Mouse (Mus musculus): ENCODE measurements around the gene I0C0044D17Rik. TPM values are rescaled to one million over a fixed set of nuclear protein-coding genes. Genes with fewer than 3 reads are reported as not detected.
A peak's percentile ranks its signal among the peaks of the same experiment; 100 is the strongest.

Gene I0C0044D17Rik
- polyA plus RNA-seq, 1 experiment from 2014 or later = not detected

DNA sequence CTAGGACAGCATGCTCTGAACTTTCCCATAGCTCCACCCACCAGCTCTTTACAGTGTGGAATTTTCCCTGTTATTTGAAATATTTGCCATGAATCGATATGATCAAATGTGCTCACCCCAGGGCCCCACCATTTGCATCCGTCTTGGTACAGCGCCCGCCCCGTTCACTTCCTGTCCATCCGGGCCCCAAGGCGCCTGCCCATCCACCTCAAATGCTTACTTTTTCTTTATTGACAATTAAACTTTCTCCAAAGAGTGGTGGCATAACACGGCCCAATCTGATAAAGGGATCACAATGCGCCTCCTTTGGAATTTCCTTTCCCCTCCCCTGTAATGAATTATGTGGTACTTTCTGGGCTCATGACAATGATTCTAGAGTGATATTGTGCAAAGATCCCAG lies 17.3 kb downstream of the I0C0044D17Rik start:
- H3K36me3 ChIP-seq (ENCODE audit: control insufficient read depth, insufficient read depth, low read length) = no peaks in the 10 kb centered on the region
- H3K4me1 ChIP-seq (replicated peaks; ENCODE audit: control insufficient read depth, insufficient read depth, low read length) = peaks cover 42% of the 10 kb centered on the region
- no peak overlapping the region for H3K9ac ChIP-seq (ENCODE audit: low read length)
- peak overlapping the region; percentile 41 for H3K27ac ChIP-seq (ENCODE audit: low read length)
- no peaks in the 10 kb centered on the region for H3K27me3 ChIP-seq (ENCODE audit: control insufficient read depth, insufficient read depth, low read depth, low read length)
- H3K4me3 ChIP-seq (ENCODE audit: low read length) = no peak overlapping the region
- no peak overlapping the region for H3K4me2 ChIP-seq (ENCODE audit: low read depth, low read length)
- WGBS = 37% methylated on average over 9 of the region's 9 CpGs
- no peak for ATAC-seq (ENCODE audit: low read depth)
- no peaks in the 10 kb centered on the region for H3K9me3 ChIP-seq (ENCODE audit: control insufficient read depth, low read length)

DNA sequence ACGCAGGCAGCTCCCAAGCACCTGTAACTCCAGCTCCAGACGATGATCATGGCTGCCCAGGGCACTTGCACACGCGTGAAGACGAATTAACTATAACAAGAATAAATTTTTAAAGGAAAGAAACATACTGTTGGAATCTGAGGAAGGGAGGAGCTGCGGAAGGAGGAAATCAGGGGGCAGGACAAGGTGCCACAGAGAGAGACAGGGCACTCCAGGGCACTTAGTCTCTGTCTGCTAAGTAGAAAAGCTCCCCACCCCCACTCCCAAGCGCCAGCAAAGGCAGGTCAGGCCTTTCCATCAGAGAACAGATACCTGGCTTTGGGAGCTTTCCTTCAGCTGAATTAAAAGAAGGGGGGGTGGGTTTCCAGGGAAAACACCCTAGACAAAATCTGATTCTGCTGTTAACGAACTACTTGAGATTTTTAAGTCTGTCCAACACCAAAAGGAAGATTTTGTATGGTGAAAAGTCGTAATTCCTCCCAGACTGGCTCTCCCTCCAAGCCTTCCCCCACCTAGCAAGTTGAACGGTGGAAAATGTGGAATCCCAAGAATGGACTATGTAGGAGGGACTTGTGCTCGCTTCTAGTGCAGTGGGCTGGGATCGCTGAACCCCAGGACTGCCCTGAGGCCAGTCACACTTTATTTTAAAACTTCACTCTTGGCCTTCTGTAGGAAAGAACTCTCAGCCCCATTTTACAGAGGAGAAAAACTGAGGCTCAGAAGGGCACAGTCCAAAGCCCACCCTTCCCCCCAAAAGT lies 18.2 kb downstream of the I0C0044D17Rik start:
- no peaks in the 10 kb centered on the region for H3K27me3 ChIP-seq (ENCODE audit: control insufficient read depth, insufficient read depth, low read depth, low read length)
- H3K9ac ChIP-seq (ENCODE audit: low read length) = no peak overlapping the region
- H3K36me3 ChIP-seq (ENCODE audit: control insufficient read depth, insufficient read depth, low read length) = no peaks in the 10 kb centered on the region
- 45% methylated on average over 12 of the region's 12 CpGs for WGBS
- no peak overlapping the region for H3K4me3 ChIP-seq (ENCODE audit: low read length)
- H3K9me3 ChIP-seq (ENCODE audit: control insufficient read depth, low read length) = no peaks in the 10 kb centered on the region
- ATAC-seq (ENCODE audit: low read depth) = peak; percentile 35
- peak overlapping the region; percentile 41 for H3K27ac ChIP-seq (ENCODE audit: low read length)
- no peak overlapping the region for H3K4me2 ChIP-seq (ENCODE audit: low read depth, low read length)
- peaks cover 44% of the 10 kb centered on the region for H3K4me1 ChIP-seq (replicated peaks; ENCODE audit: control insufficient read depth, insufficient read depth, low read length)

DNA sequence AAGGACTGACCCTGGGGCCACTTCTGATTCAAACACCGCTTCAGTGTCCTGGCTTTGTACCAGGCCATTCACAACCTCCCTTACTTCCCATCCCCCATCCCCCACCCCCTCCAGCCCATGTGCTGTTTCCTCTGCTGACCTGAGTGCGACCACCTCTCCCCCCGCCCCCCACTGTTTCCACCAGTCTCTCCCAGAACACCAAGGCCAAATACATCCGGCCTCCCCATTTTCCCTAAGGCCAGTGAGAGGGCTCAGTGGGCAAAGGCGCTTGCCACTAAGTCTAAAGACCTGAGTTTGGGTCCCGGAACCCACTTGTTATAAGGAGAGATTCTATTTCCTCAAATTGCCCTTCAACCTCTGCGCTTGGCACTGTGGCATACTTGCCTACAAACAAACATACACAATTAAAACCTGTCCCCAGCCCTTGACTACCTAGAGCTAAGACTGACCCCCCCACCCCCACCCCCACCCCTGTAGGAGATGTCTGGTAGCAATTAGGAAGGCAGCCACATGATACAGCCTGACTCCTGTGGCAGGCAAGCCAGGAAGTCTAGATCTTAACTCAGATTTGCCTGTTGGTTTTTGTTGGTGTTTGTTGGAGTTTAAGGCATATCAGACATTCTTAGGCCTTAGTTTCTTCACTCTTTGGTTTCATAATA lies 19.0 kb downstream of the I0C0044D17Rik start:
- Histone ChIP-seq H3K4me3 (ENCODE audit: low read length) (no peak overlapping the region), H3K27me3 (ENCODE audit: control insufficient read depth, insufficient read depth, low read depth, low read length) (no peaks in the 10 kb centered on the region), H3K4me2 (ENCODE audit: low read depth, low read length) (no peak overlapping the region), H3K36me3 (ENCODE audit: control insufficient read depth, insufficient read depth, low read length) (no peaks in the 10 kb centered on the region), H3K27ac (ENCODE audit: low read length) (peak overlapping the region; percentile 41), H3K9me3 (ENCODE audit: control insufficient read depth, low read length) (no peaks in the 10 kb centered on the region), H3K4me1 (replicated peaks; ENCODE audit: control insufficient read depth, insufficient read depth, low read length) (peaks cover 52% of the 10 kb centered on the region), H3K9ac (ENCODE audit: low read length) (no peak overlapping the region)
- 71% methylated on average over 7 of the region's 7 CpGs for WGBS
- no peak for ATAC-seq (ENCODE audit: low read depth)

DNA sequence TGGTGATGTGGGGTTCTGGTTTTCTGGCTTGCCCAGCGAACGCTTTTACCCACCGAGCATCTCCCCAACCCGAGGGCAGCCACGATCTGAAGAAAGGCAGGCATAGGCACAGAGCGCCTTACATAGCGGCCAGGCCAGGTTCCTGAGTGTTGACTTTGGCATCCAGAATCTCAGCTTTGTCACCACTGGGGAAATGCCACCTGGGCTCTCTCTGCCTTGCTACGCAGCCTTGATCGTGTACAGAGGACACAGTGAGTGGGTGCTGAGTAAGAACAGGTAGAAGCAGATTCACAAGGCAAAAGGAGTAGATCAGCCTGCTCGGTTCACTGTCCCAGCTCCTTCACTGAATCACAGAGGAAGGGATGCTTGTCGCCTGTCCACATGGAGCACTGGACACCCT lies 21.9 kb downstream of the I0C0044D17Rik start:
- Histone ChIP-seq H3K27me3 (ENCODE audit: control insufficient read depth, insufficient read depth, low read depth, low read length) (no peaks in the 10 kb centered on the region), H3K9me3 (ENCODE audit: control insufficient read depth, low read length) (no peaks in the 10 kb centered on the region), H3K36me3 (ENCODE audit: control insufficient read depth, insufficient read depth, low read length) (no peaks in the 10 kb centered on the region), H3K4me2 (ENCODE audit: low read depth, low read length) (no peak overlapping the region), H3K27ac (ENCODE audit: low read length) (peak overlapping the region; percentile 77), H3K9ac (ENCODE audit: low read length) (no peak overlapping the region), H3K4me3 (ENCODE audit: low read length) (no peak overlapping the region), H3K4me1 (replicated peaks; ENCODE audit: control insufficient read depth, insufficient read depth, low read length) (peaks cover 58% of the 10 kb centered on the region)
- WGBS = 63% methylated on average over 11 of the region's 11 CpGs
- ATAC-seq (ENCODE audit: low read depth) = peak; percentile 49; the same call in 1 of the 2 replicates

DNA sequence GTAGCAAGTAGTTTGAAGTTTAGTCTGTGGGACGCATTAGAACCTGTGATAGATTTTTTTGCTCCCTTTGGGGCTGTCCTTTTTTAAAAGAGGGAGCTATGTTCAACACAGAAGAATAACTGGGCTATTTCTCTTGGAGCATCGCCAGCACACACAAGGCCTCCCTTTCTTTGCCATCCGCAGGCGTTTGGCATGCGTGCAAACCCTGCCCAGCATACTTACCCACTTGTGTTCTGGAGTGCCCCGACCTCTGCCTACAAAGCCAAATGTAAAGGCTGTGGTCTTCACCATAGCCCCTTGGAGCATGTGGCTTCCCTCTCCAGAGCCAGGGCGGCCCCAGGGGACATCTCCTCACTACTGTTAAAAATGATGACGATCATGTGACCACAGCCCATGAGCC lies 22.8 kb downstream of the I0C0044D17Rik start:
- no peak overlapping the region for H3K4me3 ChIP-seq (ENCODE audit: low read length)
- no peaks in the 10 kb centered on the region for H3K9me3 ChIP-seq (ENCODE audit: control insufficient read depth, low read length)
- peak overlapping the region; percentile 77 for H3K27ac ChIP-seq (ENCODE audit: low read length)
- peaks cover 55% of the 10 kb centered on the region for H3K4me1 ChIP-seq (replicated peaks; ENCODE audit: control insufficient read depth, insufficient read depth, low read length)
- ATAC-seq (ENCODE audit: low read depth) = peak; percentile 32
- H3K27me3 ChIP-seq (ENCODE audit: control insufficient read depth, insufficient read depth, low read depth, low read length) = no peaks in the 10 kb centered on the region
- 54% methylated on average over 8 of the region's 8 CpGs for WGBS
- no peak overlapping the region for H3K9ac ChIP-seq (ENCODE audit: low read length)
- no peak overlapping the region for H3K4me2 ChIP-seq (ENCODE audit: low read depth, low read length)
- no peaks in the 10 kb centered on the region for H3K36me3 ChIP-seq (ENCODE audit: control insufficient read depth, insufficient read depth, low read length)

DNA sequence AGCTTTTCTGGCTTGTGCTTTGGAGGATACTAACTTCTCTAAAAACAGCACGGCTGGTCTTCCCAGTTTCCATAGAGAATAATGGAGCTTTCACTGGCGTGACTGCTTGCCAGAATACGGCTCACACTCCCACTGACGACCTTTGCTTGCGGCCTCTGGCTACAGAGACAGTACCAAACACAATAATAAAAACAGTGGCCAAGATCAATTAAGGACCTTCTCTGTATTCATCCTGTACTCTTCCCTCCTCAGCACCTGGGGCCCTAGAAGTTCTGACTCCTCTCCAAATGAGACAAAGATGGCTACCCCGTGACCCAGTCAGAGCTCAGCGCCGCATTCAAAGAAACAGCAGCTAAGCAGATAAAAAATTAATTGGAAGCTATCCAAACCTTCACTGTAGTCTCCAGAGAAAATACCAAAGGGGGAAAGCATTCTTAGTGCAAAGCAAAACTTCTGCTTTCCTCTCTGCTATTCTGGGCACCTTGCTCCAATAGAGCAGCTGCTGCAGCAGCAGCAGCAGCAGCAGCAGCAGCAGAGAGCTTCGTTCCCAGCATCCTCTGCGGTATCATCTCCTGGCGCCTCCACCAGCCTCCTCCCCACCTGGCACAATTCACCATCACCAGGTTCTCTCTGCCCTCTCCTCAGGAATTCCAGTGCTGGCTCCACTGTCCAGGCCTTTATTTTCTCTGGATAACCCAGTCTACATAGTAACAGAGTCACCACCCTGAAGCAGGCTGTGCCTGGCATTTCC lies 26.9 kb downstream of the I0C0044D17Rik start:
- Histone ChIP-seq H3K27me3 (ENCODE audit: control insufficient read depth, insufficient read depth, low read depth, low read length) (no peaks in the 10 kb centered on the region), H3K9ac (ENCODE audit: low read length) (0 out of 2 replicates have a peak overlapping the region, but pooled peaks have one; percentile 24), H3K9me3 (ENCODE audit: control insufficient read depth, low read length) (no peaks in the 10 kb centered on the region), H3K36me3 (ENCODE audit: control insufficient read depth, insufficient read depth, low read length) (no peaks in the 10 kb centered on the region), H3K27ac (ENCODE audit: low read length) (peak overlapping the region; percentile 87), H3K4me3 (ENCODE audit: low read length) (no peak overlapping the region), H3K4me2 (ENCODE audit: low read depth, low read length) (peak overlapping the region; percentile 22; the same call in 1 of the 2 replicates), H3K4me1 (replicated peaks; ENCODE audit: control insufficient read depth, insufficient read depth, low read length) (peaks cover 42% of the 10 kb centered on the region)
- WGBS = 45% methylated on average over 11 of the region's 11 CpGs
- ATAC-seq (ENCODE audit: low read depth) = peak; percentile 69

DNA sequence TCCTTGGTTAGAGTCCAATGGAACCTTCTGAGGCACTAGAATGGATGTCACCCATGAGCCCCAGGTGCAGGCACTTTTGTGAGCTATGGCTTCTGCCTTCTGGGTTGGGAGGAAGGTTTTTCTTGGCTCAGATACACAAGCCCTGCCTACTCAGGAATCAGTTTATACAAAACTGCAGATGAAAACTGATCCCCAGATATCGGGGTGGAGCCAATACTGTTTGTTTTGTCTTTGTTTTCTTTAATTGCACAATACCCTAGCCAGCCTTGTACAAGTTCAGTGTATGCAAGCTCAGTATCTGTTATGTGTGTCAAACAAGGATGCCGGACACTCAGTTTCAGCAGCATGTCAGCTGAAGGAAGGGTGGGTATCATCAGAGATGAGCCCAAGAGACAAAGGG lies 28.4 kb downstream of the I0C0044D17Rik start:
- WGBS = 42% methylated on average over 2 of the region's 2 CpGs
- peak; percentile 32; the same call in 1 of the 2 replicates for ATAC-seq (ENCODE audit: low read depth)
- H3K4me1 ChIP-seq (replicated peaks; ENCODE audit: control insufficient read depth, insufficient read depth, low read length) = peaks cover 37% of the 10 kb centered on the region

DNA sequence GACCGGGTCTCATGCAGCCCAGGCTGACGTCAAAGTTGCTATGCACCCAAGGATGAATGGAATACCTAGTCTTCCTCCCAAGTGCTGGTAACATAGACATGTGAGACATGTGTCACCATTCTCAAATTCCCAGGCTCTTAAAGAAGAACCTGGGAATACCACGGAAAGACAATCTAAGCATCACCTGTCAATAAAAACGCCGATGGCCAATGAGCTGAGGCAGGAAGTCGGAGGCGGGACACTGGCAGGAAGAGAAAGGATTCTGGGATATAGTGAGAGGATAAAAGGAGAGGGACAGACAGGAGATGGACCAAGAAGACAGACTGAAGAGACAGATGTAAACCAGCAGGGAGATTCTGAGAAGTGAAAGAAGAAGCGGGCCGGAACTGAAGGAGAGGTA lies 30.2 kb downstream of the I0C0044D17Rik start:
- Histone ChIP-seq H3K4me2 (ENCODE audit: low read depth, low read length) (no peak overlapping the region), H3K27me3 (ENCODE audit: control insufficient read depth, insufficient read depth, low read depth, low read length) (no peaks in the 10 kb centered on the region), H3K4me1 (replicated peaks; ENCODE audit: control insufficient read depth, insufficient read depth, low read length) (peaks cover 46% of the 10 kb centered on the region), H3K36me3 (ENCODE audit: control insufficient read depth, insufficient read depth, low read length) (no peaks in the 10 kb centered on the region), H3K27ac (ENCODE audit: low read length) (no peak overlapping the region), H3K9ac (ENCODE audit: low read length) (no peak overlapping the region), H3K4me3 (ENCODE audit: low read length) (no peak overlapping the region), H3K9me3 (ENCODE audit: control insufficient read depth, low read length) (no peaks in the 10 kb centered on the region)
- 92% methylated on average over 9 of the region's 9 CpGs for WGBS
- ATAC-seq (ENCODE audit: low read depth) = no peak

More for the DNA sequence above, 28.4 kb downstream of the I0C0044D17Rik start:
- no peak overlapping the region for H3K9ac ChIP-seq (ENCODE audit: low read length)
- no peak overlapping the region for H3K4me3 ChIP-seq (ENCODE audit: low read length)
- no peak overlapping the region for H3K4me2 ChIP-seq (ENCODE audit: low read depth, low read length)
- no peaks in the 10 kb centered on the region for H3K36me3 ChIP-seq (ENCODE audit: control insufficient read depth, insufficient read depth, low read length)
- H3K27ac ChIP-seq (ENCODE audit: low read length) = peak overlapping the region; percentile 38; the same call in 1 of the 2 replicates
- no peaks in the 10 kb centered on the region for H3K9me3 ChIP-seq (ENCODE audit: control insufficient read depth, low read length)
- no peaks in the 10 kb centered on the region for H3K27me3 ChIP-seq (ENCODE audit: control insufficient read depth, insufficient read depth, low read depth, low read length)

DNA sequence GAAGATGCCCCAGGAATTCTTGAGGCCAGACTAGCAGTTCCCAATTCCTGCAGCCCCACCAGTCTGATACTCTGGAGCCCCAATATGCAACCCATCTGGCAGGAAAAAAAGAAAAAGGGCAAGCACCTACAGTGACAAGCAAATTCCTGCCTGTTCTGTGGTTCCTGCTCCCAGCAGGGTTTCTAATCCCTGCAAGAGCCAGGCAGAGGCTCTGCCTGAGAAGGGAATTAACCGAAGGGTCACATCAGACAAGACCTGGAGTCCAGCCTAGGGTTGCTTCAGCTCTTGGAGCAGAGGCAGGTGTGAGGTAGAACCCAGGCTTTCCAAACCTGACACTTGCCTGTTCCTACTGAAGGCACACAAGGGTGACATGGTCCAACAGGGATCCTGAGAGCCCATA lies 32.9 kb downstream of the I0C0044D17Rik start:
- no peak overlapping the region for H3K27ac ChIP-seq (ENCODE audit: low read length)
- H3K4me2 ChIP-seq (ENCODE audit: low read depth, low read length) = no peak overlapping the region

More for the DNA sequence above, 32.9 kb downstream of the I0C0044D17Rik start:
- H3K4me3 ChIP-seq (ENCODE audit: low read length) = no peak overlapping the region
- 61% methylated on average over 1 of the region's 1 CpGs for WGBS
- peaks cover 30% of the 10 kb centered on the region for H3K4me1 ChIP-seq (replicated peaks; ENCODE audit: control insufficient read depth, insufficient read depth, low read length)
- H3K27me3 ChIP-seq (ENCODE audit: control insufficient read depth, insufficient read depth, low read depth, low read length) = no peaks in the 10 kb centered on the region
- no peaks in the 10 kb centered on the region for H3K36me3 ChIP-seq (ENCODE audit: control insufficient read depth, insufficient read depth, low read length)
- no peaks in the 10 kb centered on the region for H3K9me3 ChIP-seq (ENCODE audit: control insufficient read depth, low read length)
- no peak for ATAC-seq (ENCODE audit: low read depth)
- H3K9ac ChIP-seq (ENCODE audit: low read length) = no peak overlapping the region
